Comparison of ENCODE assay signal across 9 mouse cellular contexts in genomic region chr5:139584971-139585747, GRCm38 (mm10). TPM values are rescaled to one million over a fixed set of nuclear protein-coding genes. Genes with fewer than 3 reads are reported as not detected.
DNase-seq lines count a peak whose midpoint lies in the region; ATAC-seq and TF ChIP-seq lines count a peak whose summit lies in the region.
"Had no signal": no experiment of that assay in that cellular context is flagged by ENCODE, and none has a peak within 500 bp of the region (broad histone marks: within the 10 kb centered on the region; RNA-seq: fewer than 3 reads in every experiment).

No protein-coding gene starts in this region.

- peak overlapping the region; percentile 19 for H3K4me3 ChIP-seq in gastrocnemius, adult 2 months
- H3K4me3 ChIP-seq in heart, embryonic 16.5 days (ENCODE audit: low read length), result peak overlapping the region; percentile 17; the same call in 1 of the 2 replicates
- no peak overlapping the region for H3K4me3 ChIP-seq in midbrain, embryonic 12.5 days
- H3K4me3 ChIP-seq: liver, embryonic 13.5 days had no signal

- no peak overlapping the region for H3K9ac ChIP-seq in heart, embryonic 16.5 days (ENCODE audit: low read length)
- H3K9ac ChIP-seq in midbrain, embryonic 12.5 days (replicated peaks), result peak overlapping the region; percentile 37; the same call in 1 of the 2 replicates
- H3K9ac ChIP-seq: liver, embryonic 13.5 days had no signal

- no peak for TF ChIP-seq CTCF in gastrocnemius, adult 2 months (IDR thresholded peaks at IDR 0.05)

- no peak; the same call in 1 of the 2 replicates for ATAC-seq in heart, embryonic 16.5 days (replicated peaks; ENCODE audit: extremely low read depth, insufficient read depth, low FRiP score)
- peak; percentile 52 for ATAC-seq in midbrain, embryonic 12.5 days (ENCODE audit: low FRiP score, low read depth)
- ATAC-seq in erythroid progenitor cell, adult 5-6 weeks (replicated peaks; ENCODE audit: low FRiP score, poor library complexity, severe bottlenecking), result no peak

- no peaks in the 10 kb centered on the region for H3K4me1 ChIP-seq in heart, embryonic 16.5 days (ENCODE audit: control insufficient read depth, insufficient read depth, low read length)
- peaks cover 34% of the 10 kb centered on the region for H3K4me1 ChIP-seq in midbrain, embryonic 12.5 days
- H3K4me1 ChIP-seq: liver, embryonic 13.5 days had no signal

- WGBS in heart, embryonic 16.5 days, result 4% methylated on average over 39 of the region's 39 CpGs
- 2% methylated on average over 39 of the region's 39 CpGs for WGBS in midbrain, embryonic 12.5 days

- no peak for DNase-seq in gastrocnemius, adult 2 months
- no peak for DNase-seq in gastrocnemius, adult 18-20 months (ENCODE audit: low spot score)
- DNase-seq in cerebellum, postnatal 36 days, result peak; percentile 46 to 57
- DNase-seq in frontal cortex, postnatal 10 days (ENCODE audit: low spot score in 2 of 2), result no peak
- no peak for DNase-seq in spleen, postnatal 10 days (ENCODE audit: low spot score in 2 of 2)
- DNase-seq: liver, embryonic 13.5 days had no signal

- no peaks in the 10 kb centered on the region for H3K36me3 ChIP-seq in heart, embryonic 16.5 days (ENCODE audit: control insufficient read depth, insufficient read depth)
- H3K36me3 ChIP-seq in midbrain, embryonic 12.5 days, result no peaks in the 10 kb centered on the region
- H3K36me3 ChIP-seq: liver, embryonic 13.5 days had no signal

- intact Hi-C loops in gastrocnemius, adult 2 months (cut with DNase I), result no loop called here

- no peak overlapping the region for H3K27ac ChIP-seq in gastrocnemius, adult 2 months
- no peak overlapping the region for H3K27ac ChIP-seq in heart, embryonic 16.5 days (ENCODE audit: low read length)
- peak overlapping the region; percentile 67 for H3K27ac ChIP-seq in midbrain, embryonic 12.5 days (replicated peaks)
- H3K27ac ChIP-seq: liver, embryonic 13.5 days had no signal

- peaks cover 9% of the 10 kb centered on the region for H3K9me3 ChIP-seq in heart, embryonic 16.5 days (replicated peaks; ENCODE audit: control insufficient read depth, low read length)
- 0 out of 2 replicates have a peak, but pooled peaks cover 4% of the 10 kb centered on the region for H3K9me3 ChIP-seq in midbrain, embryonic 12.5 days
- H3K9me3 ChIP-seq: liver, embryonic 13.5 days had no signal

- peaks cover 70% of the 10 kb centered on the region for H3K27me3 ChIP-seq in heart, embryonic 16.5 days (ENCODE audit: control insufficient read depth, insufficient read depth, low read length)
- peaks cover 75% of the 10 kb centered on the region for H3K27me3 ChIP-seq in midbrain, embryonic 12.5 days

- peak overlapping the region; percentile 55 for H3K4me2 ChIP-seq in heart, embryonic 16.5 days (ENCODE audit: low read depth, low read length)
- H3K4me2 ChIP-seq in midbrain, embryonic 12.5 days (replicated peaks), result peak overlapping the region; percentile 43
- H3K4me2 ChIP-seq: liver, embryonic 13.5 days had no signal

RNA-seq across cellular contexts. Expression of gene Uncx, which starts 41.9 kb away (rescaled TPM):
- not detected for total RNA-seq in gastrocnemius, adult 2 months (2021)
- total RNA-seq in gastrocnemius, adult 18-20 months (2021), result not detected
- polyA plus RNA-seq in heart, embryonic 16.5 days (2015; fragmentation: Nextera tagmentation; extraction: Ambion mirVana), result not detected in 2 replicates
- polyA plus RNA-seq in midbrain, embryonic 12.5 days (2016; fragmentation: Nextera tagmentation; extraction: Ambion mirVana), result 84.9 and 90.8 TPM in 2 replicates
- not detected in 2 replicates for total RNA-seq in erythroid progenitor cell, adult 5-6 weeks (2015; ENCODE audit: low replicate concordance)
- total RNA-seq in erythroid progenitor cell, adult 5-6 weeks (2017; ENCODE audit: low replicate concordance), result not detected in 2 replicates
- polyA plus RNA-seq: liver, embryonic 13.5 days had no signal

Comparison
In these comparisons a context has a peak if more than half of its experiments do, and no peak if none do; other contexts are left out.
1. DNase-seq: peak in cerebellum, postnatal 36 days (2 of 2); none in gastrocnemius, adult 2 months (single experiment), gastrocnemius, adult 18-20 months (single experiment), frontal cortex, postnatal 10 days (0 of 2) and spleen, postnatal 10 days (0 of 2).